Mouse (Mus musculus) CH12.LX (cell line): Measurements from ENCODE around the gene Map1b.

Source experiments
- CTCF ChIP-seq, 2 experiments: IDR thresholded peaks in 1 of 2; conservative IDR thresholded peaks in 1 of 2; 2 replicates each; pipeline ENCODE4 v1.5.1; 2011 to 2012; ENCODE audit warnings: low read depth in 2 of 2, low read length in 2 of 2, improper control_type of control experiment in 1 of 2, inconsistent platforms in 1 of 2, mild to moderate bottlenecking in 1 of 2, moderate library complexity in 1 of 2
- EP300 ChIP-seq: IDR thresholded peaks from 2 replicates; pipeline ENCODE4 v1.6.1; 2011; ENCODE audit warnings: low read length, improper control_type of control experiment
- GABPA ChIP-seq: IDR thresholded peaks from 2 replicates; pipeline ENCODE4 v1.6.1; 2012; ENCODE audit warnings: low read depth, low read length, improper control_type of control experiment, inconsistent platforms; ENCODE audit not compliant: insufficient replicate concordance
- JUND ChIP-seq: conservative IDR thresholded peaks from 2 replicates; pipeline ENCODE4 v1.6.1; 2011; ENCODE audit warnings: low read depth, low read length, improper control_type of control experiment
- MEF2A ChIP-seq: IDR thresholded peaks from 2 replicates; pipeline ENCODE4 v1.6.1; 2014; ENCODE audit warnings: low read depth, mild to moderate bottlenecking, inconsistent platforms, low read length, improper control_type of control experiment, borderline replicate concordance
- POLR2A ChIP-seq: IDR thresholded peaks from 2 replicates; pipeline ENCODE4 v1.6.1; 2011; ENCODE audit warnings: low read depth, mild to moderate bottlenecking, improper control_type of control experiment, low read length
- POLR2AphosphoS2 ChIP-seq: IDR thresholded peaks from 2 replicates; pipeline ENCODE4 v1.6.1; 2011; ENCODE audit warnings: low read depth, low read length, improper control_type of control experiment
- SIN3A ChIP-seq: IDR thresholded peaks from 2 replicates; pipeline ENCODE4 v1.6.1; 2012; ENCODE audit warnings: low read length, improper control_type of control experiment, inconsistent platforms
- TCF12 ChIP-seq: IDR thresholded peaks from 2 replicates; pipeline ENCODE4 v1.6.1; 2014; ENCODE audit warnings: low read depth, mild to moderate bottlenecking, inconsistent platforms, low read length, improper control_type of control experiment

DNA sequence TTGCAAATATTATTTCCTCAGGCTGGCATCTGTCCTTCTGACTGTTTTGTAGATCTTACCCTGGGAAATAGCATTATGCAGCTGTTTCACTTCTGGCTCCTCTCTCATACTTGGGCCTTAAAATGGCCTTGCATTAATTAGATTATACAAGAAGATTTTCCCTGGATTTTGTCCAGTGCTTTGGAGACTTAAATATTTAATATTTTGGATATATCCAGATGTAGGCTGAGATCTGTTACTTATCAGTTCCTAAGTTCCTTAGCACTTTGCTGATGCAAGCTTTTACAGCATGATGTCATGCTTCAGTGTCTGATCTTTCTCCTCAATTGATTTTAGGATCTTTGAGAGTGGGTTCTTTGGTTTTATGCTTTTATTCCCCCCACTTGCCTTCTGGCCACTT is 11.6 kb upstream of the Map1b start:
- TF ChIP-seq EP300 (no peak), MEF2A (no peak), CTCF (conservative IDR thresholded peaks at IDR 0.05 in 1 of 2, IDR thresholded peaks at IDR 0.05 in 1 of 2; ENCODE audit: low read depth in 2 of 2, low read length in 2 of 2) (no peak), POLR2A (no peak), POLR2AphosphoS2 (no peak), TCF12 (no peak), SIN3A (no peak), GABPA (no peak), JUND (no peak)
